Mouse (Mus musculus) spleen, adult 2 months (tissue): ENCODE data around the gene Crip1.

Experiments
- CTCF ChIP-seq: fragments of 200-500 bp; IDR thresholded peaks from 2 replicates; pipeline ENCODE4 v1.5.1; 2011; ENCODE audit warnings: mild to moderate bottlenecking, inconsistent platforms; ENCODE audit not compliant: insufficient read depth, insufficient read length, insufficient replicate concordance; ENCODE audit errors: extremely low read depth
- POLR2A ChIP-seq: fragments of 200-500 bp; IDR thresholded peaks from 2 replicates; pipeline ENCODE4 v1.6.1; 2011; ENCODE audit warnings: low read depth, low read length, inconsistent platforms

DNA sequence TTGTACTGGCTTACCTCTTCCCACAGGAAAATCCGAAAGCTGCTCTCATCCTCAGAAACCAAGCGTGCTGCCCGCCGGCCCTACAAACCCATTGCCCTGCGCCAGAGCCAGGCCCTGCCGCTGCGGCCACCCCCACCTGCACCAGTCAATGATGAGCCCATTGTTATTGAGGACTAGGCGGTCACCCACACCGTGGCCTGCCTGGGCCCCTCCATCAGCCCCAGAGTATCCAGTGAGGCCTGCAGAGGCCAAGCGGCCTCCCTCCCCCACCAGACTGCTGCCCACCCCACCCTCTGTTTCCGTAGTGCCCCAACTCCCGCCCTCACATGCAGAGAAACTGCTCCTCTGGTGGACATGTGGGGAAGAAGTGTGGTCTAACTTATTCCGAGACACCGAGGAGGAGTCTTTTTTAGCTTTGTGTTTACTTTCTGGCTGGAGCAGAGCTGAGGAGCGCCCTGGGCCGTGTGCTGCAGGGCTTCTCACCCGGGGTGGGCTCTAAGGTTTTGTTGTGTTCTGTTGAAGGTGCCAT lies 9.6 kb upstream of the Crip1 start:
- TF ChIP-seq CTCF: no peak
- no peak for TF ChIP-seq POLR2A
